Mouse (Mus musculus) limb, embryonic 14.5 days (tissue): ENCODE results near the gene Mag. TPM values are rescaled to one million over a fixed set of nuclear protein-coding genes. Genes with fewer than 3 reads are reported as not detected.
"Not testable (repeated sequence)": the region's sequence is repeated elsewhere in the genome, so short reads cannot be mapped to it uniquely, and the experiment has no call there.

Experiments used
- ATAC-seq: fragments of 200-750 bp; cut with Nextera tagmentation; 2 replicates; pipeline ENCODE4 v1.8.0; 2017; ENCODE audit warnings: low read depth, moderate number of reproducible peaks, moderate TSS enrichment; ENCODE audit not compliant: low FRiP score
- DNase-seq: peaks from one replicate; pipeline ENCODE4 v3.0.0-alpha.2; 2015; ENCODE audit warnings: low spot score
- H3K27ac ChIP-seq: fragments of 300-500 bp; sonication (generic); replicated peaks from 2 replicates; pipeline ENCODE4 v1.5.1; 2014; ENCODE audit warnings: low read depth, mild to moderate bottlenecking, low read length, moderate library complexity, mixed read lengths
- H3K27me3 ChIP-seq: fragments of 300-500 bp; sonication (generic); 2 replicates; pipeline ENCODE4 v1.6.1; 2014; ENCODE audit warnings: low read length, mixed read lengths; ENCODE audit not compliant: control insufficient read depth, insufficient read depth
- H3K36me3 ChIP-seq: fragments of 300-500 bp; sonication (generic); 2 replicates; pipeline ENCODE4 v1.6.1; 2014; ENCODE audit warnings: mild to moderate bottlenecking, low read length, moderate library complexity, mixed read lengths; ENCODE audit not compliant: control insufficient read depth, insufficient read depth
- H3K4me1 ChIP-seq: fragments of 300-500 bp; sonication (generic); 2 replicates; pipeline ENCODE4 v1.6.1; 2014; ENCODE audit warnings: antibody characterized with exemption, low read length, mixed read lengths; ENCODE audit not compliant: control insufficient read depth, insufficient read depth
- H3K4me2 ChIP-seq: fragments of 300-500 bp; sonication (generic); replicated peaks from 2 replicates; pipeline ENCODE4 v1.6.1; 2014; ENCODE audit warnings: low read depth, mild to moderate bottlenecking, low read length, moderate library complexity; ENCODE audit not compliant: severe bottlenecking
- H3K4me3 ChIP-seq: fragments of 300-500 bp; sonication (generic); replicated peaks from 2 replicates; pipeline ENCODE4 v1.5.1; 2014; ENCODE audit warnings: low read length
- H3K9ac ChIP-seq: fragments of 300-500 bp; sonication (generic); 2 replicates; pipeline ENCODE4 v1.6.1; 2014; ENCODE audit warnings: mild to moderate bottlenecking, low read depth, low read length, moderate library complexity; ENCODE audit not compliant: severe bottlenecking
- H3K9me3 ChIP-seq: fragments of 300-500 bp; sonication (generic); 2 replicates; pipeline ENCODE4 v1.6.1; 2016; ENCODE audit warnings: low read length; ENCODE audit not compliant: control insufficient read depth
- POLR2A ChIP-seq: fragments of 200-500 bp; IDR thresholded peaks from 2 replicates; pipeline ENCODE4 v1.8.0; 2012; ENCODE audit warnings: inconsistent platforms, mild to moderate bottlenecking, moderate library complexity, borderline replicate concordance; ENCODE audit not compliant: insufficient read depth, insufficient read length; ENCODE audit errors: extremely low read depth
- WGBS: fragments of 180-500 bp; shearing (Covaris S2); extraction: QIAGEN DNeasy Blood & Tissue Kit; methylation state at CpG from one replicate; pipeline ENCODE4 v1.1.7; 2014; 5-methylcytosine and 5-hydroxymethylcytosine counted together
- polyA plus RNA-seq, 2 experiments: library from polyadenylated mRNA; depleted of rRNA in 1 of 2; stranded (reverse) in 1 of 2; unstranded in 1 of 2; fragments of >200 nt; fragmentation: Nextera tagmentation in 1 of 2; extraction: Ambion mirVana in 1 of 2; gene quantifications; 2 replicates each; pipeline versions ENCODE4 v1.2.1 to v1.2.3; 2012 to 2014

Gene Mag
- polyA plus RNA-seq, 2 experiments, result 1.2 TPM

DNA sequence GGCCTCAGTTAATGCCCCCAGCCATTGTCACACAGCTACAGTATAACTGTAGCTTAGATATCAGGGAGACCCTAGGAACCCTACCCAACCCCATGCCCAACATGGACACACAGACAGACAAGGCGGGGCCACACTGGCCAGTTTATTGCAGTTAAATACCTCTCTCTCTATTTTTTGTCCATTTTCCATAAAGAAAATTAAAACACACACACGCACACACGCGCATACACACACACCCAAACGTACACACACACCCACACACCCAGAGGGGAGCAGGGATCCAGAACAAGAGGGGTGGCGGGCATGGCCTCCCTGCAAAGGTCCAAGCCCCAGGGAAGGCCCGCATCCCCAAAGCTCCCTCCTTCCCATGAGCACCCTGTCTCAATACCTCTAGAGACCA is 31.2 kb upstream of the Mag start:
- Histone ChIP-seq H3K27ac (no peak overlapping the region), H3K9ac (no peak overlapping the region), H3K4me2 (no peak overlapping the region), H3K27me3 (no peaks in the 10 kb centered on the region), H3K4me3 (no peak overlapping the region), H3K9me3 (no peaks in the 10 kb centered on the region), H3K36me3 (peaks cover 33% of the 10 kb centered on the region), H3K4me1 (no peaks in the 10 kb centered on the region)
- 93% methylated on average over 7 of the region's 7 CpGs for WGBS
- no peak for ATAC-seq
- no peak for DNase-seq
- no peak for TF ChIP-seq POLR2A

DNA sequence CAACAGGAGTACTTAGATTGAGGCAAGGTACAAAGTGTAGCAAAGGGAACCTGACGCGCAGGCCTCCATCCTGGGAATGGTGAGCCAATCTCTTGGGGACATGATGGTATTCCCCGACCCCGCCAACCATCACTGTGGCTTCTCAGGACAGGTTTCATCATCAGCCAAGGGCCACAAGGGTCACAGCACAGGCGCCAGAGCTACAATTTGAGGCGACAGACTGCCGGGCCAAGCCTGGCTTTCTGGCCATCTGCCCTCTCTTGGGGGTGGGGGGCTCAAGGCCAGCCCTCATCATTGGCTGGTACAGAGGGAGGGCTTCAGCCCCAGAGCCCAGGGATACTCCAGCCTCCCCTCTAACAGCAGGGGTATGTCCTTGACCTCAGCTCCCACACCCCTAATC is 30.8 kb upstream of the Mag start:
- not testable (repeated sequence) for H3K27ac ChIP-seq, DNase-seq, H3K27me3 ChIP-seq, H3K4me3 ChIP-seq, H3K4me1 ChIP-seq, H3K4me2 ChIP-seq, ATAC-seq, H3K9ac ChIP-seq, H3K9me3 ChIP-seq
- 88% methylated on average over 7 of the region's 7 CpGs for WGBS
- H3K36me3 ChIP-seq, result peaks cover 29% of the 10 kb centered on the region

DNA sequence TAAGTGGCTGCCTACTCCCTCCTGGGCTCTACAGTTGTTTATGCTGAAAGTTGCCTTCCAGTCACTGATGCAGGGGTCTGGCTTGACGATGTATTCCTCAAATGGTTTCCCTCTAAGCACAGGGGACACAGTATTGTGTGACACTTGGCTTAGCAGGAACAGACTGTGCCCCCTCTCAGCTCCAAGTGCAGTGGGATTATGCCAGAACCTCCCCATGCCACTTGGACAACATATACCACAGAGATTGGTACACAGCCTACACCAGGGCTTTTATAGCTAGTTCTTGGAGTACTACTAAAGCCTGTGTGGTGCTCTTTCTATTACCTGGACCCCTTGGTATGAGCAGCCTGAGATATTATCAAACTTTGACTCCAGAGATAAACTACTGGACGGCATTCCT is 30.0 kb upstream of the Mag start:
- not testable (repeated sequence) for H3K4me1 ChIP-seq, H3K27me3 ChIP-seq, H3K9me3 ChIP-seq, H3K27ac ChIP-seq, ATAC-seq, H3K4me2 ChIP-seq, H3K9ac ChIP-seq, H3K4me3 ChIP-seq, DNase-seq
- 63% methylated on average over 2 of the region's 2 CpGs for WGBS
- peaks cover 23% of the 10 kb centered on the region for H3K36me3 ChIP-seq

DNA sequence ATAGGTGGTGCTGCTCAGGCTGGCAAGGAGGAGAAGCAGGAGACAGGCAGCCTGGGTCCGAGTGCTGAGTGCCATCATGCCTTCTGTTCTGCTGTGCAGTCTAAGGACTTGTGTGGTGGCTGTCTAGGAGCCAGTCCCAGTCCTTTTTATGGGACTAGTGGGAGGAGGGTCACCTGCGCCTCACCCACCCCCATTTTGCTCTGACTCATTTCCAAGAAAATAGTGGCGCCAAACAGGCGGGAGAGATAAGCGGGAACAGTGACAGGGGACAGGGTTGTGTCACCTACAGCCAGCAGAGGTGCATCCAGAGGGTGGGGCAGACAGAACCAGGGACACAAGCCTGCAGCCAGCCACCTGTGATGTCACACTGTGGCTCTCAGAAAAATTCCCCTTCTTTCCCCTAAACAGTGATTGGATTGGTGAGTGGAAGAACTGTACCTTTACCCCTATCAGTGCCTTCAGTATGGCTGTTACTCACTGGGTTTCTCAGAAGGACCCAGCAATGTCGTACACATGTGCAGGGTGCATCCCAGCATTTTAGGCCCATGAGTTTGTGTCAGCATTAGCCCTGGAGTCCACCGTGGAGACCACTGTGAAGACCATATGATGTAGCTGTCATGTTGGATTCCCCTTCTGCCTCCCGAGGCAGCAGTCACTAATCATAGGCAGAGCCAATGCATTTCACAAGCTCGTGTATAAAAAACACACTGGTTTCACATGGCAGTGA is 29.4 kb upstream of the Mag start, which contains the start of gene Hamp:
Hamp (minus strand) TSS at position 124 of the 727 bp plus-strand sequence.
- Histone ChIP-seq H3K9me3 (no peaks in the 10 kb centered on the region), H3K27me3 (no peaks in the 10 kb centered on the region), H3K4me2 (no peak within 1 kb of the TSS), H3K4me3 (no peak within 1 kb of the TSS), H3K9ac (no peak within 1 kb of the TSS), H3K4me1 (no peaks in the 10 kb centered on the region), H3K36me3 (peaks cover 17% of the 10 kb centered on the region), H3K27ac (no peak within 1 kb of the TSS)
- DNase-seq (no peak), ATAC-seq (no peak)
- no peak for TF ChIP-seq POLR2A
- WGBS, result 63% methylated on average over 9 of the region's 9 CpGs

DNA sequence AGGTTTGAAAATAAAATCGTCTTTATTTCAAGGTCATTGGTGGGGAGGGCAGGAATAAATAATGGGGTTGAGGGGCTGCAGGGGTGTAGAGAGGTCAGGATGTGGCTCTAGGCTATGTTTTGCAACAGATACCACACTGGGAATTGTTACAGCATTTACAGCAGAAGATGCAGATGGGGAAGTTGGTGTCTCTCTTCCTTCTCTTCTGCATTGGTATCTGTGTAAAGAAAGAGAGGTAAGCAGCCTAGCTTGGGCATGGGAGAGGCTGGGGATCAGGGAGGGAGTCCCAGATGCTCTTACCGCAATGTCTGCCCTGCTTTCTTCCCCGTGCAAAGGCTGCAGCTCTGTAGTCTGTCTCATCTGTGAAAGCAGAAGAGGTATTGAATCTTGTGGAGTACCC is 27.7 kb upstream of the Mag start:
- H3K27me3 ChIP-seq, H3K27ac ChIP-seq, ATAC-seq, H3K4me1 ChIP-seq, H3K9ac ChIP-seq, DNase-seq, H3K4me2 ChIP-seq, H3K9me3 ChIP-seq, H3K4me3 ChIP-seq: not testable (repeated sequence)
- WGBS, result 47% methylated on average over 3 of the region's 3 CpGs
- H3K36me3 ChIP-seq, result peaks cover 11% of the 10 kb centered on the region; the same call in 1 of the 2 replicates

DNA sequence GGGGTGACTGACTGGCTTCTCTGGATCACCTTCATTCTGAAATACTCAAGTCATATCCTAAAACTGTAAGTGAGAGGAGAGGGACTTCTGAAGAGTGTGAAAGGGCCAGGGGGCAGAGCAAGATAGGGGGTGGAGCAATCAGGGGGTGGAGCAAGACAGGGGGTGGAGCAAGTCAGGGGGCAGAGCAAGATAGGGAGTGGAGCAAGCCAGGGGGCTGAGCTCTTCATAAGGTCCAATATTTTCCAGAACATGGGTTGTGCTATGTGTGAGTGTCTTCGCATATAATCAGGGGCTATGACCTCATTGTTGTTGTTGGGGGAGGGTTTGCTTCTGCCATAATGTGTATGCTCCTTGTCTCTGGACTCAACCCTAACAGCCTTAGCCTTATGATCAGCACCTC is 25.4 kb upstream of the Mag start:
- not testable (repeated sequence) for H3K4me1 ChIP-seq, H3K4me3 ChIP-seq, H3K27ac ChIP-seq, H3K4me2 ChIP-seq, H3K27me3 ChIP-seq, H3K9ac ChIP-seq, DNase-seq, H3K36me3 ChIP-seq, ATAC-seq, H3K9me3 ChIP-seq
- 92% methylated on average over 1 of the region's 1 CpGs for WGBS

DNA sequence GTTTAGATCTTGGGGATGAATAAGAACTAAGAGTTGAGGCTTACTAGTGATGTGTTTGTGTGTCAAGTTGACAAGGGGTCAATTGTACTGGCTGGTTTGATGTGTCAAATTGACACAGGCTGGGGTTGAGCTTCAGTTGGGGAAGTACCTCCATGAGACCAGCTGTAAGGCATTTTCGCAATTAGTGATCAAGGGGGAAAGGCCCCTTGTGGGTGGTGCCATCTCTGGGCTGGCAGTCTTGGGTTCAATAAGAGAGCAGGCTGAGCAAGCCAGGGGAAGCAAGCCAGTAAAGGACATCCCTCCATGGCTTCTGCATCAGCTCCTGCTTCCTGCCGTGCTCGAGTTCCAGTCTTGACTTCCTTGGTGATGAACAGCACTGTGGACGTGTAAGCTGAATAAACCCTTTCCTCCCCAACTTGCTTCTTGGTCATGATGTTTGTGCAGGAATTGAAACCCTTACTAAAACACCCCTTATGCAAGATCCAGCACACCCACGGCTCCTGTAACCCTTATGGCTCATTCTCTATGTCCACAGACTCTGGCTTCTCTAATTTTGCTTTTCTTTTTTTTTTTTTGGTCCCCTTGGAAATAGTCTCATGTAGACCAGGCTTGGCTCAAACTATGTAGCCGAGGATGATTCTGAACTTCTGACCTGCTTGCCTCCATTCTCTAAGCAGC is 20.9 kb upstream of the Mag start:
- not testable (repeated sequence) for H3K27me3 ChIP-seq, H3K9me3 ChIP-seq, H3K4me1 ChIP-seq, H3K4me2 ChIP-seq, DNase-seq, H3K9ac ChIP-seq, ATAC-seq, H3K36me3 ChIP-seq, H3K27ac ChIP-seq, H3K4me3 ChIP-seq
- WGBS, result 68% methylated on average over 6 of the region's 6 CpGs

DNA sequence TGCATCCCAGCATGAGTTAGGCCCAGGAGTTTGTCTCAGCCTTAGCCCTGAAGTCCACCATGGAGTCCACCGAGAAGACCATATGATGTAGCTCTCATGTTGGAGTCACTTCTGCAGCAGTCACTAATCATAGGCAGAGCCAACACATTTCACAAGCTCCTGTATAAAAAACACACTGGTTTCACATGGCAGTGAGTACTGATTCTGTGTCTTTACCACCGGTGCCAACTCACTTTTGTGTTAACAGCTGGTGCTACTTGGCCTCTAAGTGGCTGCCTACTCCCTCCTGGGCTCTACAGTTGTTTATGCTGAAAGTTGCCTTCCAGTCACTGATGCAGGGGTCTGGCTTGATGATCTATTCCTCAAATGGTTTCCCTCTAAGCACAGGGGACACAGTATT is 9.9 kb upstream of the Mag start, which contains the start of gene Hamp2:
Hamp2 (minus strand) TSS at position 101 of the 400 bp plus-strand sequence.
- H3K27me3 ChIP-seq, H3K4me2 ChIP-seq, DNase-seq, H3K4me1 ChIP-seq, H3K27ac ChIP-seq, H3K9me3 ChIP-seq, H3K9ac ChIP-seq, ATAC-seq, H3K36me3 ChIP-seq, H3K4me3 ChIP-seq: not testable (repeated sequence)
- 83% methylated on average over 2 of the region's 2 CpGs for WGBS
